13 mouse cellular contexts compared by ENCODE assay signal in genomic region chr4:129364379-129364778, GRCm38 (mm10).
"Had no signal": no experiment of that assay in that cellular context is flagged by ENCODE, and none has a peak within 500 bp of the region (broad histone marks: within the 10 kb centered on the region; RNA-seq: fewer than 3 reads in every experiment).

No protein-coding gene starts in this region.

- H3K27ac ChIP-seq: left cerebral cortex, adult 2 months; limb, embryonic 15.5 days; liver, embryonic 12.5 days; neural tube, embryonic 13.5 days had no signal

- H3K27me3 ChIP-seq: limb, embryonic 15.5 days; neural tube, embryonic 13.5 days had no signal

- H3K4me2 ChIP-seq: limb, embryonic 15.5 days; lung, embryonic 14.5 days; neural tube, embryonic 13.5 days had no signal

- ATAC-seq: intestine, embryonic 16.5 days; liver, embryonic 12.5 days had no signal

- H3K9me3 ChIP-seq: limb, embryonic 15.5 days; liver, embryonic 12.5 days; neural tube, embryonic 13.5 days had no signal

- DNase-seq: kidney, adult 8-10 months; kidney, postnatal 25 days; lung, embryonic 14.5 days; lung, postnatal 10 days; lung, postnatal 4 days; midbrain, embryonic 14.5 days; right cerebral cortex, postnatal 14 days; thymus, postnatal 36 days had no signal

- H3K9ac ChIP-seq: limb, embryonic 15.5 days; liver, embryonic 12.5 days; lung, embryonic 14.5 days; neural tube, embryonic 13.5 days had no signal

- H3K36me3 ChIP-seq: liver, embryonic 12.5 days had no signal

- H3K4me3 ChIP-seq: left cerebral cortex, adult 2 months; limb, embryonic 15.5 days; liver, embryonic 12.5 days; neural tube, embryonic 13.5 days had no signal

- H3K4me1 ChIP-seq: neural tube, embryonic 13.5 days had no signal
